Mouse (Mus musculus) adrenal gland, postnatal 36 days (tissue): ENCODE measurements at regions not wholly inside any gene's neighbourhood (a gene's known extent, or its start where the extent isn't known, plus 50 kb on each side); places are given as distances from the start of the nearest gene placed in this dataset.
A peak's percentile ranks its signal among the peaks of the same experiment; 100 is the strongest.

Source experiments
- DNase-seq, 2 experiments: peaks; one replicate each; pipeline ENCODE4 v3.0.0; 2021; ENCODE audit warnings: mixed read lengths in 1 of 2

DNA sequence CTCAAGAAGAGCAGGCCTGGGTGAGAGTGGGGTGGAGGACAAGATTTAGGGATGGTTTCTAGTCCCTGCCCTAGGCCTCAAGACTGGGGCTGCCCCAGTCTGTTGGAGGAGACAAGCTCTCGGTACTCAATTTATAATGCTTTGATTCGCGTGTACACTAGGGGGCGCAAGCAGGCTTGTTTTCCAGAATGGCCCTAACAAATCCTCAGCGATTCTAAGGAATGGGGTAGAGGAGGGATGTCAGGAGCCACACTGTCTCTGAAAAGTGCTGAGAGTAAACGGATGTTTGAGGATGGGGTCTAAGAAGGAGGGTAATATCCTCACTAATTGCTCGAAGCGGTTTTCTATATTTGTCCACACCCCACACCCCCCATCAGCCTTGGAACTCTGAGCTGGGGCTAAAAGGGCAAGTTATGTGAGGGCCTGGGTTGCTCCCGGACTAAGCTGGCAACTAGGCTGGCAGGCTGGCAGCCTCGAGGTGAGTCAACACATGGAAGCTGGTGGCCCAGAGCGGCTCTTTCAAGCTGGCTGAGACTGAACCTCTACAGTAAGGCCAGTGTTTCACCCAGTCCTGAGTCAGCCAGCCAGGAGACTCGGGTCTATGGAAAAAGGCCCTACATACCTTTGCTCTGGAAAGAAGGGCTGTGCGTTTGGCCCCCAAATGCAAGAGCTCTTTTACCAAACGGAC is 176.7 kb downstream of the Ttc8 start:
- DNase-seq: peak; percentile 82 to 86

DNA sequence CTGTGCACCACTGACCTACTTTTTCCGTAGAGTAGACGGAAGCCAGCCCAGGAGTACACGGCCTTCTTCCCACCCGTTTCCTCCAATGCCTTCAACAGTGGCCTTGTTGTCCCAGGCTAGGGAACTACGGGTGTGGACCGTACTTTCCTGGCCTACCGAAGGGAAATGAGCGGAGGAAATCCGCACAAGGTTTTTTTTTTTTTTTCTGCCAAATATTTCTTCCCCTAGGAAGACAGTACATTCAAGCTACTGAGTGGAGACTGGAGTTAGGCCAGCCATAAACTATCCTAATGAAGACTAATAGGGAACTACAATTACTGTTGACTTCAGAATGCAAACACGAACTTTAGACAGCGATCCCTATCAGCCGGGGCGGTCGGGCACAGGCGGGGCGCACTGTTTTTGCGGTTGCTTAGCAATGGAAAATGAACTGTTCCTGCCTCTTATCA is 177.3 kb downstream of the Ttc8 start:
- peak; percentile 11 to 20 for DNase-seq

DNA sequence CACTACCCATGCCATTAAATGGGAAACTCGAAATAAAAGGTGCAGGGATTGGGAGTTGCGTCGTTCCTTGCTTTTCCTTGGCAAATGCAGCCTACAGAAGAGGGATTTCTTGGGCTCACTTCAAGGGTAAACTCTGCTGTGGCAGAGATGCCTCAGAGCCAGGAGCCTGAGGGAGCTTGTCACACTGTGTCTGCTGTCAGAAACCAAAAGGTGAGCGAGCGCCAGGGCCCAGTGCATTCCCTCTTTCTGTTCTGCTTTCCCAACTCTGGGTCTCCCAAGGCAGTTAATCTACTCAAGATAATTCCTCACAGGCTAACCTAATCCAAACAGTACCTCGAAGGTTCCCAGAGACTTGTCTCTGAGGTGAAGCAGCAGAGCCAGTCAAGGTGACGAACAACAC is 179.5 kb downstream of the Ttc8 start:
- DNase-seq: no peak

DNA sequence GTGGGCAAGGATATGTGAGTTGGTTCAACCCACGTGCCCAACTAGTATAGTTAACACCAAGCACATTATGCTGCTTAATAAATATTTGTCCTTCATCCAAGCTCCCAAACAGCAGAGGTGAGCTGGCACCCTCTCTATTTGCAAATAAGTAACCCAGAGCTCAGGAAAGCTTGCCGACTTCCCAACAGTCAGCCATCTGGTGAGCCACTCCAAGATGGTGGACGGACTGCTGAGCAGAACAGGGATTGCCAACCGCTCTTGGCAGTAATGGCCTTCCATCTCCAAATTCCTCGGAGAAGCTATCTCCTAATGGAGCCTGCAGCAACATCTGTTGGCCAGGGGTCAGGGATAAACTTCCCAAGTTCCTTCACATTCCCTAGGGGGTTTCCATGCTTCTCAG is 188.2 kb downstream of the Ttc8 start:
- no peak for DNase-seq

DNA sequence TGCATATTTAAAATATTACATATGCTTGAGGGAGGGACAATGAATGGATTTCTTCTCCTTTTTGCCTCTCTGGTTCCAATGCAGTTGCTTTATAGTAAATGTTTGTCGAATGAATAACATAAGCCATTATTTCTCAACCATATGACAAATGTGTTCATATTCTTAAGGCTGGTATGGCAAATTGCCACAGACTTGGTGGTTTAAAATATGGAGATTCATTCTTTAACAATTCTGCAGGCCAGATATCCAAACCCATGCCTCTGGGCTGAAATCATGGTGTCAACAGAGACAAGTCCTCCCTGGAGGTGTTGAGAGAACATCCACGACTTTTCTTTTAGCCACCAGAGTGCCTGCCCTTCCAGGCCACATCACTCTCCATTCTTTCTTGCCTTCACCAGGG is 193.4 kb downstream of the Ttc8 start:
- DNase-seq: no peak

DNA sequence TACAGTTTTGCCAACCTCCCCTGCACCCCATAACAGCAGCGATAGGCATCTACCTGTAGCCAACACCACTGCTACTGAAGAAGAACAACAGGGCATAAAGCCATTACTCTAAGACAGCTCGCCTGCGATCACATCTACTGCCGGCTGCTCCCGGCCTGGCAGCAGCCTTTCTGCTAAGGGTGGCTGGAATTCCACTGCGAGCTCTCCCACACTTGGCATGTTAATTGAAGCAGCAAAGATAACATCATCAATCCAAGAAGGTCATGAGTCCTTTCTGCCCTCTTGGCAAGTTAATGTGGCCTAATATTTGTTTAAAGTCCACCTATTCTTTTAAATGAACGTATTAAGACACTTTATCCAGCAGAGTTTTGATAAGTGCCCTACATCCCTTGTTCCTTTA is 196.1 kb downstream of the Ttc8 start:
- DNase-seq: no peak

DNA sequence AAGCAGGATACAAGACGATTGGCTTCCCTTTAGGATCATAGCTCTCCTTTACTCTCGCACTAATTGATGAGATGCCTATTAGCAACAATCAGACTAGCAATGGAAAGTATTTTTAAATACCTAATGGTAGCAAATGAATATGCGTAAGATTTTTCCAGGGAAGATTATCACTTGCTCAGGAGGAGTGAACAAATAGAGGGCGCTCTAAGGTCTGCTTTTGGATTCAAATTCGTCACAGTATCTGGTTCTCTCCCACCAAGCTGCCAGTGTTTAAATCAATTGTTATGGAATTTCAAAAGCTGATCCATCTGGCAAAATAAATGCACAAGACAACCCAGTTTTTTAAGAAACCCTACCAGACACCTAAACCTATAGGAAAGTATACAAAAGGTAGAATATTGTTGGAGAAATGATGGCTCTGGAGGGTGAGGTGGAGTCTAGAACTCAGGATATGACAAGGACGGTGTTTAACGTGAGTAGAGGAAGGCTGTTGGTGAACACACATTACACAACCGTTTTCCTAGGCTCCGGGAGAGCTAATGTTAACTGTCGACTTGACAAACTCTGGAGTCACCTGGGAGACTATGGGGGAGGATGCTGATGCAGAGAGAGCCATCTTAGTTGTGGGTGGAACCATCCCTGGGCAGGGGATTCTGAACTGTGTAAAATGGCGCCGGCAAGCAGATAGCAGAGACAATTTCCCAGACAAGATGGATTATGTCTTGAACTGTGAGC is 198.2 kb downstream of the Ttc8 start:
- DNase-seq: no peak

DNA sequence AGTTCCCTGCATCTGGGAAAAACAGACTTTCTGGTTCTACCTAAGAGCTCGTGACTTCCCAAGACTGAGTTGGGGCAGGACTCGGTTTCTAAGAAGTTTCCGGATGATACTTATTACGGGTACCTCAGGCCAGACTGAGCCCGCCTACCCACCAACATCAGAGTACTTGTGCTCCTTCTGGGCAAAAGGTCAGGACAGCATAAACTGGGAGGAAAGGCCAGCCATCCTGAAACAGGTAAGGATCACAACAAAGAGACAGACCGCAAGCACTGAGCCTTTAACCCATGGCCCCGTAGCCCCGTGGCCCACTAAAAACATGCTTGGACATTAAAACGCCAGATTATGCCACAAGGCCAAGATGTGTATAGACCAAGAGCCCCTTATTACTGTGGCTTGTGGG is 199.6 kb downstream of the Ttc8 start:
- DNase-seq: no peak

DNA sequence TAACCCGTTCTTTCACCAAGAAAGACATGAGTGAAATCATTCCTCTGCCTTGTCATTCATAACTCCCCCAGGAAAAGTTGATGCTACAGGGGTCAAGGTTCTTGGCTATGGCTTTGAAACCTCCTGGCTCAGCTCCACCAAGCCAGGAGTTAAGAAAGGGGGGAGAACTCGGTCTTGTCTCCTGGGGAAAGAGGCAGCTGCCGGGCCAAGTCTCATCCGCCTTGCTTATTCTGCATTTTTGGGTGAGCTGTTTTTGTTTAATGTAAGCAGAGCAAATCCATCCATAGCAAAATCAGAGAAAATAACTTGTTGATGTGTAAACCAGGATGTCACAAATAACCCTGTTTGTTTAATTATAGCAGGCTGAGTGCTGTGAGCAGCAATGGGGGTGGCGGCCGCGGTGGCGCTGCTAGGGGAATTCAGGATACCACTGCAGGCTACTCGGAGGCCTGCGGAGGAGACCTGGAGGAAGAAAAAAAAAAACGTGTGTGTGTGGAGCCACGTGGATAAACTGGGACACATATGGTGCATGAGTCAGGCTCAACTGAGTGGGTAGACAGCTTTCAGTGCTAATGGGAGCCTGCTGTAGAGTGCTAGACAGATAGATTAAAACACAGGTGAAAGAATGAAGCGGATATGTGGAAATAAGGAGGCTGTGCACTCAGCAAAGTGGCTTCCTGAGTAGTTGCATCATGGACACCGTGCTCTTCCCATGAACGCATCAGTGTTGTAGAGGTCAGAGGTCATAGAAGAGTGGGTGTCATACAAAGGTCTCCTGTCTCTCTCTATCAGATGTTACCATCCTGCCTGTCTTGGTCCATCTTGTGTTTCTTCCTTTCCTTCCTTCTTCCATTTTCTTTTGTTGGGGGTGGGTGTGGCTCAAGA is 203.5 kb downstream of the Ttc8 start:
- peak; percentile 7 to 36 for DNase-seq

DNA sequence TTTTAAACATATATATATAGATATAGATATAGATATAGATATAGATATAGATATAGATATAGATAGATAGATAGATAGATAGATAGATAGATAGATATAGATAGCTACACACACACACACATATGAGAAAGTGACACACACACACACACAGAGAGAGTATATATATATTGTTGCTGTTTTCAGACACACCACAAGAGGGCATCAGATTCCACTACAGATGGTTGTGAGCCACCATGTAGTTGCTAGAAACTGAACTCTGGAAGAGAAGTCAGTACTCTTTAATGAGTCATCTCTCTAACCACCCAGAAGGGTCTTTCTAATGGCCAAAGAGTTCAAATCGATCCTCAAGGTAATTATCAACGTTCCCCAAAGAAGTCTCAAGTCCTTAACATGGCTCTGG is 205.8 kb downstream of the Ttc8 start:
- DNase-seq: no peak
